Mouse (Mus musculus) testis, postnatal 14 days (tissue): ENCODE measurements around the gene Dkk3.
A peak's percentile ranks its signal among the peaks of the same experiment; 100 is the strongest.
"Not testable (repeated sequence)": the region's sequence is repeated elsewhere in the genome, so short reads cannot be mapped to it uniquely, and the experiment has no call there.

Experiments used
- DNase-seq: peaks from one replicate; pipeline ENCODE4 v3.0.0; 2021; ENCODE audit warnings: low spot score

Dkk3 gene

DNA sequence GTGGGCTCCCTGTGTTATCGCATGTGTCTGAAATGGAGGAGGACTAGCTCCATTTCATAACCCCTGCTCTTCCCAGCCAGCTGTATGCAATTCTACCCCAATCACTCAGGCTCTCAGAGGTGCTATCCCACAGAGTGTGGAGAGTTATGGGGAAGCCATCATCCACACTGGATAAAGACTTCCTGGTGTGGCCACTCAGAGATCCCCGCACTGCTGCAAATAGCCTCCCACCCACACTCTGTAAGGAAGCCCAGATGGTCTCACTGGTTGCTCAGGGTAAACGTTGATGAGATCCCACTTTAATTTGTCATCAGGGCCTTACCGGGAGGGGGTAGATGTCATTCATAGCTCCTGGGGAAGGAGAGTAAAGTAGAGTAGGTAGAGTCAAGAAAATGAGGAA lies 6.7 kb upstream of the Dkk3 start:
- no peak for DNase-seq

DNA sequence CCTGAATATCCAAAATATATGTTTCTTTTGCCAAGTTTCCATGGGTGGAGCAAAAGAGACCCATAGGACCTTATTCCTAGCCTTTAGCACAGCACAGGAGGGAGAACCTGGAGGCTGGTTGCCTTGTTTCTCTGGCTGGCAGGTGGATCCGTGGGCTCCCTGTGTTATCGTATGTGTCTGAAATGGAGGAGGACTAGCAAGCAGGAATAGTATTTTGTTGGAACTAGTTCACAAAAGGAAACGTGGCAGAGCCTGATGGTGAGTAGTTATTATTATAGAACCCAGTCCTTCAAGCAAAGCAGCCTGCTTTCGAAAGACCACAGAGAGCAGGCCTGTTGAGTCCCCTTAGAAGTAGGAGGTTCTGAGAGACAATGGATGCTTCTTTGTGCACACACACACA lies 6.2 kb upstream of the Dkk3 start:
- not testable (repeated sequence) for DNase-seq

DNA sequence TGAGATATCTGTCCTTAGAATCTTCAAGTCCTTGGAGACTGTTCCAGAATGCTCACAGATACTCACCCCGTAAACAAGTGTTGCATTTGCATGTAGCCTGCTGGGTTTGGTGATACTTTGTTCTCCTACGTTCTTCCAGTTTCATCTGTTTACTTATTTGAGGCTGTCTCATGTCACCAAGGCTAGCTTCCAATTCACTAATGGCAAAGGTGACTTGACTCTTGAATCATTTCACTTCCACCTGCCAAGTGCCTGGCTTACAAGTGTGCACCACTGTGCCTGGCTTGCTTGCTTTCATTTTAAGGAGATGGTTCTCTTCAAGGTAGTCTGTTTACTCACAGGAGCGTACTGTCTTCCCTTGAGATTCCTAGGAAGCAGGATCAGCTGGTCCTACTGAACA lies 5.6 kb upstream of the Dkk3 start:
- no peak for DNase-seq

DNA sequence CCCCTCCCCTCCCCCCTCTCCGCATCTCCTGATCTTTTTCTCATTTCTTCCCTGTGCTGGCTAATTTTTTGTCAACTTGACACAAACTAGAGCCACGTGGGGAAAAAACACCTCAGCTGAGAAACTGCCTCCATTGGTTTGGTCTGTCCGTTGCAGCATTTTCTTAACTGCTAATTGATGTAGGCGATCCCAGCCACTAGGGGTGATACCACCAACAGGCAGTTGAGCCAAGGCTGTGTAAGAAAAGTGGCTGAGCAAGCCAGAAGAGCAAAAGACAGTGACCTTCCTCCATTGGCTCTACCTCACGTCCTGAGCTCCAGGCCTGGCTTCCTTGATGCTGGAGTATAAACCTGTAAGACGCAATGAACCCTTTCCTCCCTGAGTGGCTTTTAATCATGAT lies 978 bp upstream of the Dkk3 start:
- DNase-seq: no peak

DNA sequence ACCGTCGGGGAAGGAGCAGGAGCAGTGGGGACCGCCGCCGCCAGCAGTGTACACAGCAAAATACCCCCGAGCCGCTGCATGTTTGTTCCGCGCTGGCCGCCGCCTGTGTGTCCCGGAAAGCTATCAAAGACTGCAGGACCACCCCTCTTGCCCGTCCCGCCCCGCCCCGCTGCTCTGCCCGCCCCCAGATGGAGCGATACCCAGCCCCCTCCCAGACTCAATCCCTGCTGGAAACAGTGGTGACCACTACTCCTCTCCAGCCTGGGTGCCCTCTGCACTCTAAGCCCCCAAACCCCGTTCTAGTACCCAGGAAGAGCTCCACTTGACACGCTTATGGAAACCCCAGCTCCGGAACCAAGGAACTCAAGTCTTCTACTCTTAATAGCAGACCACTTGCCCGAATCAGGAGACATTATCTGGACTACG lies 528 bp downstream of the Dkk3 start:
- no peak for DNase-seq

DNA sequence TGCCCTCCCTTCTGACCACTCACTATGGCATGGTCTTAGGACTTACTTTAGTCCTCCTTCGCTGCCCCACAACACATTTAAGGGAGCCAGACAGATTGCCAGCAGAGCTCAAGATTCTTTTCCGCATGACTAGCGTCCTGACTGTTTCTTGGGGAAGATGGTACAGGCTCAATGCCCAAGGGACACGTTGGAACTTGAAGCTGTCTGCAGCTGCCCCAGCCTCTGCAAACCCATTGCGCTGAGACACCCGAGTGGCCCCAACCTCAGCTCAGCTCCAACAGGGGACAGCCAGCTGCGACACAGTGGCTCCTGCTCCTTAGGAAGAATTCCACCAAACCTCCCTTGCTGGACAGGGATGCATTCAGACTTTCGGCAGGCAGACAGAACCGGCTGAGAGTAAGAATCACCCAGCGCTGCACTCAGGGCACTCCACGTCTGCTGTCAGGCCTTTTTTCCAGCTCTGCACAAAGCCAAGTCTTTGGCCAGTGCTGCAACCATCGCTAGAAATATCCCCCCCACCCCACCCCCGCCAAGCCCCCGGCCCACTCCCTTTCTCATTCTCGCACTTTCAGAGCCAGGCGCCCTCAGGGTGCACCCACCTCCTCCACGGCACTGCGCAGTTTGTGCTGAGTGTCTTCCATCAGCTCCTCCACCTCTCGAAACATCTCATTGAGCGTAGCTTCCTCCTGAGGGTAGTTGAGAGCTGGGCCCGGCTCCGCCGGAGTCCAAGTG lies 1.1 kb downstream of the Dkk3 start:
- DNase-seq: no peak

DNA sequence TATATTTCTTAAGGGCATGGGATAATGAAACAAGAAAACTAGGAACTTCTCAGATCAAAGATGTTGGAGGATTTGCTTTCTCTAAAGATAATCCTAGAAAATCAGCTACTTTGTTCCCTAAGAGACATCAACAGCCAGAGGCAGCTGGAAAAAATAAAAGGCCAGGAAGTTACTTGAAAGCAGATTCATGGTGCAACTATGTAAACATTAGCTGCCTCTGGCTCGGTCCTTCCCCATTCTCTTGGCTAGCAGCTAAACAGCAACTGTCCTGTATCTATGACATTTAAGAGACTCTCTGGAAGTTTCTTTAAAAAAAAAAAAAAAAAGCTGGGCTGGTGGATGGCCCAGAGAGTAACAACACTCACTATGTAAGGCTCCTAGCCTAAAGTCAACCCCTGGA lies 3.7 kb downstream of the Dkk3 start:
- DNase-seq: peak; percentile 31

DNA sequence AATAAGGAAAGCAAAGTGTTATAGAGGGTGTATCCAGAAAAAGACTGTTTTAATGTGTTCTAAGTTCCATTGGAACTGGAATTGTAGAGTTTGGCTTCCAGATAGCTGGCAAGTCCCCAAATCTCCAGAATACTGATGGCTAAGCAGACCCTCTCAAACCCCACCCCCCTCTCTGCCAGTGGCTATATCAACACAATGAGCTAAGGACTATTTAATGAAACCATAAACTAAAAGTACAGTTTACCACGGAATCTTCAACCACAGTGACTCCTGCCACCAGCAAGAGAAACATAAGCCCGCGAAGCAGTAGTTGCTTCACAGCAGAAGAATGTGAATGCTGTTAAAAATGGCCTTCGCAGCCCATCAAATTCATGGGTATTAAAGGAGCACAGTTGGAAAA lies 4.4 kb downstream of the Dkk3 start:
- DNase-seq: no peak

DNA sequence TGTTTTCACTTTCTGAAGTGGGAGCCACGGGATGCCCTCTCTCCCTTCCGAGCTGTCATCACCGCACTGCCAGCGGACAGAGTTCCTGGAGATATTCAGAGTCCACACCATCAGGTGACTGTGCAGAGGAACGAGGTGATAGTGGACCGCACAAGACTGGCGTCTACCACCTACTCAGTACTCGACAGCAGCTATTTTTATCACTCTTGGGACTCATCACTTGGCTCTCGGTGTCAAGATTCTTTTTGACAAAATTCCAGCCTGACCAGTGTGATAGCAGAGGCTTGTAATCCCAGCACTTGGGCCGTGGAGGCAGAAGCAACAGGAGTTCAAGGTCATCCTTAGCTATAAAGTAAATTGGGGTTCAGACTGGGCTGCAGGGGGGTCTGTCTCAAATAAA lies 9.7 kb downstream of the Dkk3 start:
- no peak for DNase-seq

DNA sequence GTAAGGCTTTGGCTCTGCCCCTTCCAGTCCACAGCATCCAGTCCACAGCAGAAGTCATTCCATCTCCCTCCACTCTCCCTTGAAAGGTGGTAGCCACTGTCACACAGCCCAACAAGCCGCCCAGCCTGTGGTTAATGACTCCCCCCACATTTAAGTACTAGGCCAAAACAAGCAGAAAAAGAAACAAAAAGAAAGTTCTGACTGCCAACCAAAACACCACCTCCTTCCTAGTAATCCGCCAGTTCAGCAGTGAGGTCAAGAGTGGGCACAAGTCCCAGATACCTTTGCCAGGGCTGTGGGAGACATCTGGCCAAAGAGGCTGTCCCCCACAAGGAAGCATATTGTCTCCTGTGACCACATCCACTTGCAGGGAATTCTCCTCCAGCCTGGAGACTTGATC lies 10.9 kb downstream of the Dkk3 start:
- no peak for DNase-seq

DNA sequence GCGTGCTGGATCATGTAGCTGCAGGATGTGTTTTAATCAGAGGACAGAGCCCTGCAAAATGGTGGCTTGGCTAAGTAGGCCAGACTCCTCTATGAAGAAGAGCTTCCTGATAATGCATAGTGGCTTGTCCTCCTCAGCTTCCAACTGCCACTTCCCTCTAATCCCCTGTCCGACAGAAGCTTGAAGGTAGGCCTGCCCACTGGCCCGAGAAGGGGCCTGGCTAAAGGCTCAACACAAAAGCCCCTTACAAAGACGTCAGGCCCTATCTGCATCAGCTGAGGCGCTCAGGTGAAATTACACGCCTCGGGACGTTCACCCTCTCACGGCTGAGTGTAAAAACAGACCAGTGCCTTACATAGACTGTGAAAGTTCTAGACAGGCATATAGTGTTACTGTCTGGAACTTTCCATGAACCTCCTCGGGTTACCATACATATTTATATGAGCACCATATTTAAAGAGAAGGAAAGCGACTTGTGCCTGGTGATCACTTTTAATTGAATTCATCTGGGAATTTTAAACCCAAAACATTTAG lies 14.1 kb downstream of the Dkk3 start:
- DNase-seq: no peak

DNA sequence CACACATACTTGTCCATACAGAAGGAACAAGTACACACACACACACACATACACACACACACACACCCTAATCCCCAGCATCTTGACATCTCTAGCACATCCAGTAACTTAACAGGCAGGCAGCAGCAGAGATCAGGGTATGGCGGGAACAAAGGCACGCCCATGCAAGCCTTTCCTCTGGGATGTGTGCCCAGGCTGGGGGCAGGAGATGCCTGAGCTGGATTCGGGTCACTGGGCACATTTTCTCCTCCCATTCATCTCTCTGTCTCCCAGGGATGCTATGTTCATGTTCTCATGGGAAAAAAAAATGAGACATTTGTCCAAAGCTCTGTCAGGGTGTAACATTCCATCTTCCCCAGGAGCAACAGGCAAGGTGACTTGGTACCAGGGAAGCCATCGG lies 14.9 kb downstream of the Dkk3 start:
- no peak for DNase-seq

DNA sequence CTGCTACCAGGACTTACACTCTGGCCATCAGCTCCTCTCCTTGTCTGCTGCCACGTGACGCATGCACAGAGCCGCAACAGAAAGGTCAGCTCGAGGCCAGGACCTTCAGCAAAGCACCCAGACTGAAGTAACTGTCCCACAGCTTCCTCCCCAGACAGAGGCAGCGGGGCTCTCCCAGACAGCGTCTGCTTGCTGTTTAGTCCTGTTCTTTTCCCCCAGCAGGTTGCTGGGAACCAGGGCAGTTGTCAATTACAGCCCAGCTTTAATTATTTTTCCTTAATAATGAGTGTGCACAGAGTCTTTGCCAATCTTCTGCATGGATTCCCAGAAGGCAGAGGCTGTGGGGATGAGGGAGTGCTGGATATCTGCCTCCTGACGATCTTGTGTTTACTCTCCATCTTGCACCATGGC lies 15.8 kb downstream of the Dkk3 start:
- DNase-seq: no peak

DNA sequence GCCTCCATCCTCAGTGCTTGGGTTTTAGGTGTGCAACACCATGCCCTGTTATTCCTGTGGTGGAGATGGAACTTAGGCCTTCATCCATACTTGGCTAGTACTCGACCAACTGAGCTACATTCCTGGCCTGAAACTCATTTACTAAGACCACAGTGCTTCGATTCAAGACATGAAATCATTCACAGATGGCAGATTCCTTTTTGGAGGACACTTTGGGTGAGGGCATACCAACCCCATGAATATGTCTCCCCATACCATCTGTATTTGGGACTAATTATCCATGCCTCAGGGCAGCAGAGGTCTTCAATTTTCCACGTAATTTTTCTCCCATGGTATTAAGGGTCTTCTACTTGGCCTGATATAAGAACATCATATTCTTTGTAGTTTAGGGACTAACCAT lies 16.2 kb downstream of the Dkk3 start:
- DNase-seq: no peak

DNA sequence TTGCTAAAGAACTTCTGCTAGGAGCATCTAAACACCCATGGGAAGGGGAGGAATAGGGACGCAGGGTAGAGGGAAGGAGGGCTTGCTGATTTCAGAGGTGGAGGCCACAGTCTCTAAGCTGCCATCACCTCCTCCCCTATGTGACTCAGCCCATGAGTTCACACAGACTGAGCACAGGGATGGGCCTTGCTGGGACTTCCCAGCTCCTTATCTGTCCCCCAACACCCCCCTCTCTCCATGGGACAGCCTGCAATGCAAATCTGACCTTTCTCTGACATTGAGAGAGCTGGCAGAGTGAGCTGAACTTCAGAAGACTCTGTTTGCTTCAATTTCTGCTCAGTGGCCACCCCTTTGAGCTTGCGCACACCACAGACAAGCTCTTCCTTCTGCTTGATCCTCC lies 18.1 kb downstream of the Dkk3 start:
- DNase-seq: no peak

DNA sequence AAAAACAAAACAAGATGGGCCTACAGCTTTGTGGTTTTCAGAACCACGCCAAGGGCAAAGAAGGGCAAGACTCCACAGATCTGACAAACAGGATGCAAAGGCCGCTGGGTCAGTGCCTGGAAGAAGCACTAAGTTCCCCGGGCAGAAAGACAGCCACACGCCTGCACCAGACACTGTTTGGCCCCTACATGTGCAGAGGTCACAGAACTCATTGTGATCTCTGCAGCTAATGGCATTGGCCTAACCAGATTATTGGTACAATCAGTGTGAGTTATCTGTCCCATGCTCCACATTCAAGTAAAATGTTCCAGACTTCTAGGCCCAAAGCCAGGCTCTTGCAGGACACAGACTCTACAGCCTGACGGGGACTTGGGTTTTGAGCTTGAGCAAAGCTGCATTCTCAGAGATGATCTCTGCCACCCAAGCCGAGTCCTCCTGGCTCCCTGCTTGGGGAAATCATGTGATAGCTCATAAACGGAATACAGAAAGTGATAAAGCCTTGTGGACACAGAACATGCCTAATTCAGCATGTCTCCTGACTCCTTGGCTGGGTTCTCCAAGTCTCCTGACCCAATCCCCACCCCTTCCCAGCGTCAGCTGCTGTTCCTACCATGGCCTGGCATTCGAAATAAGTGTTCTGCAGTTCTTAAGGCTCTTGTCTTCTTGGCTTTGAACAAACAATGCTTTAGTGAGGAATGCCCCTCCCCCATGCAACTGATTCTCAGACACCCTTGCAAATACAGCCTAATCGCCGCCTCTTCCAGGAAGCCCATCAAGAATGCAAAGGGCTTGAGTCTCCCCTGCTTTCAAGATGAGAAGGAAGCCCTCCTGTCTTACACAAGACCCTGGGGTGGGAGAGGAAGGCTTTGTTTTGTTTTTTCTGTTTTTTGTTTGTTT lies 20.1 kb downstream of the Dkk3 start:
- DNase-seq: no peak

DNA sequence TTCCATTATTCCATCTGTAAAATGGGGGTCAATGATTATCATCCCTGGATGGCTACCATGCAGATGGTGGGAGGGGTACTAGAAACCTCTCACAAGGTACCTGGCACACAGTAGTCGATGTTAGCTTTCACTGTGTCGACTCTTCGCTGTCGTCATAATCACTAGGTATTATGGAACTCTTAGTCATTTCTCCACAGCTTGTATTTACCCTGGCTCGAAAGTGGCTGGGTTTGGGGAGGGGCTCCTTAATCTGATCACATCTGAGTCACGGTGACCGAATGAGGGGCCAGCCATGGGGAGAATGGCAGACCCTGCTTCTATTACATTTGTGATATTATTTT lies 20.7 kb downstream of the Dkk3 start:
- DNase-seq: no peak

DNA sequence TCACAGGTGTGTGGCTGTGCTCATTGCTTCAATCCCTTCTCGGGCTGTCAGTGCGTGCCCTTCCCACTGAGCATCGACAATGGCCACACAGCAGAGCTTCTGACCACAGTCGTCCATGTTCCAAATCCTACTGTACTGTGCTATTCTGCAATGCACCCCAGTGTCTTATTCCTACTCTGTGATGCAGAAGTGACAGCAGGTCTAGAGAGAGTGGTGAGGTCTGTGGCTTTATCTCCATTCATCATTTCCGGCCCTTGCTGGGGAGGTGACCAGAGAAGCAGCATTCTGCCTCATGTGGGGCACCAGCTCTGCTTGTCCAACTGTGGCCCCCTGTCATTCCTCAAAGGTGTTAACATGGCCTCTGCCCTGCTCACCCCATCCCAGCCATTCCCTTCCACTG lies 22.3 kb downstream of the Dkk3 start:
- no peak for DNase-seq

DNA sequence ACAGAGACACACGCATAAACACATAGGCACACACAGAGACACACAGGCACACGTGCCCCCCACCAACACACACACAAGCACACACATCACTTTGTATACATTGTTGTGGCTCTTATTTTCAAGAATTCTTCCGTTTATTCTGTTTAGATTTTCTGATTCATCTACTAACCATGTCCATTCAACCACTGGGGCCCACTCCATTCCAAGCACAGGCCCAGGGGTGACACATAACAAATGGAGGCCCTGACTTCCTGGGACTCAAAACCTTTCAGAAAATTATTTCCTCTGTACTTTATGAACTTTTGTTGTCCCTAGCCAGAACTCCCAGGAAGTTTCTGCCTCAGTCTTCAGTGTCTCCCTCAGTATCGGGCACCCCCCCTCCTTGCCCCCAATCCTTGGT lies 23.7 kb downstream of the Dkk3 start:
- DNase-seq: no peak

DNA sequence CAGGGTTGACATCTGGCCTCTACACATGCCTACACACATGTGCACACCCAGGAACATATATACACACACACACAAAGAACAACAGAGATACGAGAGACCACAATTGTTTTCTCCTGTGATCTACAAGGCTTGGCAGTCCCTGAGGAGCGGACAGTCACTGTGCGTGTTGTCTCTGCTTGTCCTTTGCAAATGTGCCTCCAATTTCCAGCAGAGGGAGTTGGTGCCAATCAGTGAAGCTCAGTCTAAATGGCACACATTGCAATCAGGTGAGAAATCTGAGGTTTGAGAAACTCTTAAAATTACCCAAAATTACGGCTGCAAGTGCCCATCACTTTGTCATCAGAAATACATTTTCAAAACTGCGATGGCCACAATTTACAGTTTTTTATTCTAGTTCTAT lies 25.6 kb downstream of the Dkk3 start:
- DNase-seq: no peak

DNA sequence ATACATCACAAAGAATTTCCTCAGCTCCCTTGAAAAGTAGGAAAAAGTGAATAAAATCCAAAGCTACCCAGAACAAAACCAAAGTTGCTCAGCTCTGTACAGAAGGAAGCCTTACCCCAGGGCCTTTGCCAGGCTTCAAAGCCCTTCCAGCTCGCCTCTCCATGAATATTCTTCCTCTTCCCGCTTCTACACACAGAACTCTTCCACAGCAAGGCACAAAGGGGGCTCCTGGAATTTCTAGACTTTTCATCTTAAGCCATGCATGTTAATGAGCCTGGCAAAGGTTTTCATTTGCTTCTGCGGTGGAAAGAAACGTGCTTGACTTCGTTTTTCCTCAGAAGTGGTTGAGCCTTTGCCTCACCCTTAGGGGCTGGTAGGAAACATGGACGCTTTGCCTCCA lies 26.9 kb downstream of the Dkk3 start:
- no peak for DNase-seq

DNA sequence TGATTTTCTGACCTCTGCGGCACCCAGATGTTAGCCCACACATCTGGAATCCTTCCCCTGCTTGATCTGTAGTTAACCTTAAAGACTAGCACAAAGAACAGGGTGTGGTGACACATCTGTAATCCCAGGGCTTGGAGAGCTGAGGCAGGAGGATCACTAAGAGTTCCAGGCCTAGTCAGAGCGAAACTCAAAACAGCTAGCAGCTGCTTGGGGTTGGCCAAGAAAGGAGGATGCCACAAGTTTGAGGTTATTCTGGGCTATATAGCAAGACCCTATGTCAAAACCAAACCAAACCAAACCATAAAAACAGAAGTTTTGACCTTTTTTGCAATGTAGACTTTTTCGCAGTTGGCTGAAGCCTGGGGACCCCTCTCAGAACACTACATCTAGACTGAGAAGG lies 28.2 kb downstream of the Dkk3 start:
- no peak for DNase-seq

DNA sequence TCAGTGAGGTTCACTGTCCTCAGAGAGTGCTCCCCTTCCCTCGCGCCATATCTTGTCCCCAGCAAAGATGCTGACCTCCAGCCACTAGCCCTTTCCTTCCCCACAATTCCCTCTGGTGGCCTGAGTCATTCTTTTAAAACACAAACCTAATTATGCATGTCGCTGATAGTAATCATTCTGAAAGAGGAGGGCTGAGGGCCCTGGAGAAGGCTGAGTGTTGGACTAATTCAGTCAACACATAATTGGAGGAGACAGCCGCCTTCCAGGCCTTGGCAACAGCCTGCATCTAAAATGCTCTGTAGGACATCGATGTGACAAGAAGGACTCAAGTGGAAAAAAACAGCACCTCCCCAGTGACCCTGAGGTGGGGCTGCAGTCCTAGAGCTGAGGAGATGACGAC lies 29.0 kb downstream of the Dkk3 start:
- DNase-seq: no peak

DNA sequence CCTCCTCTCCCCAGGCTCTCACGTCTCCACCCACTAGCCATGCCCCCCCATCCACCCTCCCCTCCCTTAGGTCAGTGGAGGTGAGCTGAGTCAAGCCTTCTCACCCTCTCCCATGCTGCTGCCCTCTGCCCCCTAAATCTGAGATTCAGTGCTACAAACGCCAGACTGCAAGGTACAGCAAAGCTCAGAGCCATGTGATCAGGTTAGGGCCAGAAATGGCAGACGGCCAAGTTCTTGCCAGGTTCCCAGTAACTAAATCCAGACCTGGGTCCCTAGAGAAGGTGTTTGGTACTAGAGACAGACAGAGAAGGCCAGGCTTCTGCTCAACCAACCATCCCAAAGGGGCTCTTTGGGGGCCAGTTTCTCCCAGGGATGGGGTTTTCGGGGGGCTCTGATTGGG lies 30.0 kb downstream of the Dkk3 start:
- DNase-seq: no peak
